Mouse (Mus musculus) liver, embryonic 14.5 days (tissue): Measurements from ENCODE around the gene Kat6b.

Experiments used
- CTCF ChIP-seq: IDR thresholded peaks from 2 replicates; pipeline ENCODE4 v1.5.1; 2016; ENCODE audit warnings: antibody characterized with exemption, low read depth, control low read depth
- EP300 ChIP-seq: IDR thresholded peaks from 2 replicates; pipeline ENCODE4 v1.6.1; 2016; ENCODE audit warnings: antibody characterized with exemption, low read depth

GRCm38 (mm10) chr14:21547297-21547696, 66.1 kb downstream of the Kat6b start:
- no peak for TF ChIP-seq EP300
- no peak for TF ChIP-seq CTCF
